Mouse (Mus musculus) MEL (cell line): ENCODE results near the gene Zfp1. TPM values are rescaled to one million over a fixed set of nuclear protein-coding genes. Genes with fewer than 3 reads are reported as not detected.

Experiments used
- DNase-seq: peaks from one replicate; pipeline ENCODE4 v3.0.0; 2011; ENCODE audit warnings: low read depth, low spot score
- H3K27ac ChIP-seq: 2 replicates; pipeline ENCODE4 v1.5.1; 2012; ENCODE audit warnings: low read depth, mild to moderate bottlenecking, control low read depth, low read length, moderate library complexity; ENCODE audit not compliant: control insufficient read depth
- H3K27me3 ChIP-seq, 2 experiments: fragments of 150-350 bp in 1 of 2; sonication (generic) in 1 of 2; 2 replicates each; pipeline ENCODE4 v1.6.1; 2012; ENCODE audit warnings: low read length in 2 of 2, mild to moderate bottlenecking in 2 of 2, improper control_type of control experiment in 1 of 2, moderate library complexity in 1 of 2; ENCODE audit not compliant: insufficient read depth in 2 of 2, control insufficient read depth in 1 of 2
- H3K36me3 ChIP-seq, 2 experiments: 2 replicates each; pipeline ENCODE4 v1.6.1; 2012 to 2014; ENCODE audit warnings: low read length in 2 of 2, improper control_type of control experiment in 1 of 2, inconsistent platforms in 1 of 2, mild to moderate bottlenecking in 1 of 2; ENCODE audit not compliant: insufficient read depth in 2 of 2, control insufficient read depth in 1 of 2
- H3K4me1 ChIP-seq, 2 experiments: fragments of 150-350 bp in 1 of 2; sonication (generic) in 1 of 2; 2 replicates each; pipeline ENCODE4 v1.6.1; 2012; ENCODE audit warnings: low read length in 2 of 2, improper control_type of control experiment in 1 of 2, mild to moderate bottlenecking in 1 of 2; ENCODE audit not compliant: insufficient read depth in 2 of 2, control insufficient read depth in 1 of 2
- H3K4me3 ChIP-seq, 2 experiments: fragments of 150-350 bp in 1 of 2; sonication (generic) in 1 of 2; 2 replicates each; pipeline ENCODE4 v1.5.1; 2012; ENCODE audit warnings: low read depth in 2 of 2, low read length in 2 of 2, mild to moderate bottlenecking in 2 of 2, moderate library complexity in 2 of 2, control low read depth in 1 of 2, improper control_type of control experiment in 1 of 2; ENCODE audit not compliant: control insufficient read depth in 1 of 2, insufficient read depth in 1 of 2
- H3K79me2 ChIP-seq: 2 replicates; pipeline ENCODE4 v1.6.1; 2012; ENCODE audit warnings: mild to moderate bottlenecking, low read length, moderate library complexity; ENCODE audit not compliant: control insufficient read depth, poor library complexity, insufficient read depth
- H3K9ac ChIP-seq: 2 replicates; pipeline ENCODE4 v1.6.1; 2012; ENCODE audit warnings: low read depth, mild to moderate bottlenecking, control low read depth, low read length, moderate library complexity; ENCODE audit not compliant: control insufficient read depth, poor library complexity, severe bottlenecking
- H3K9me3 ChIP-seq: fragments of 150-350 bp; sonication (generic); replicated peaks from 2 replicates; pipeline ENCODE4 v1.6.1; 2012; ENCODE audit warnings: mild to moderate bottlenecking, low read length, improper control_type of control experiment, moderate library complexity; ENCODE audit not compliant: insufficient read depth
- CHD2 ChIP-seq: IDR thresholded peaks from 2 replicates; pipeline ENCODE4 v1.6.1; 2011; ENCODE audit warnings: low read length, improper control_type of control experiment
- E2F4 ChIP-seq: IDR thresholded peaks from 2 replicates; pipeline ENCODE4 v1.6.1; 2011; ENCODE audit warnings: low read depth, low read length, improper control_type of control experiment, borderline replicate concordance
- ELF1 ChIP-seq: IDR thresholded peaks from 2 replicates; pipeline ENCODE4 v1.6.1; 2014; ENCODE audit warnings: low read depth, mild to moderate bottlenecking, inconsistent platforms, low read length, improper control_type of control experiment, moderate library complexity
- EP300 ChIP-seq, 2 experiments: IDR thresholded peaks; 2 replicates each; pipeline ENCODE4 v1.6.1; 2011; ENCODE audit warnings: improper control_type of control experiment in 2 of 2, low read length in 2 of 2, low read depth in 1 of 2, mild to moderate bottlenecking in 1 of 2
- GABPA ChIP-seq: IDR thresholded peaks from 2 replicates; pipeline ENCODE4 v1.6.1; 2012; ENCODE audit warnings: low read depth, mild to moderate bottlenecking, inconsistent platforms, low read length, improper control_type of control experiment, moderate library complexity
- JUND ChIP-seq: IDR thresholded peaks from 2 replicates; pipeline ENCODE4 v1.6.1; 2011; ENCODE audit warnings: low read depth, mild to moderate bottlenecking, improper control_type of control experiment, low read length
- MAZ ChIP-seq: IDR thresholded peaks from 2 replicates; pipeline ENCODE4 v1.6.1; 2012; ENCODE audit warnings: low read depth, mild to moderate bottlenecking, inconsistent platforms, low read length, improper control_type of control experiment
- MXI1 ChIP-seq: IDR thresholded peaks from 2 replicates; pipeline ENCODE4 v1.6.1; 2011; ENCODE audit warnings: mild to moderate bottlenecking, low read depth, low read length, improper control_type of control experiment
- POLR2A ChIP-seq, 2 experiments: IDR thresholded peaks; 2 replicates each; pipeline ENCODE4 v1.6.1; 2011 to 2012; ENCODE audit warnings: low read length in 2 of 2, mild to moderate bottlenecking in 2 of 2, control low read depth in 1 of 2, improper control_type of control experiment in 1 of 2, low read depth in 1 of 2, moderate library complexity in 1 of 2; ENCODE audit not compliant: control insufficient read depth in 1 of 2, insufficient read depth in 1 of 2, poor library complexity in 1 of 2
- SMC3 ChIP-seq: IDR thresholded peaks from 2 replicates; pipeline ENCODE4 v1.6.1; 2011; ENCODE audit warnings: low read depth, low read length, improper control_type of control experiment
- TAL1 ChIP-seq: IDR thresholded peaks from 2 replicates; pipeline ENCODE4 v1.6.1; 2012; ENCODE audit warnings: mild to moderate bottlenecking, inconsistent platforms, low read length, moderate library complexity, mixed read lengths
- USF2 ChIP-seq, 2 experiments: IDR thresholded peaks; 2 replicates each; pipeline ENCODE4 v1.6.1; 2011 to 2012; ENCODE audit warnings: improper control_type of control experiment in 2 of 2, low read length in 2 of 2, borderline replicate concordance in 1 of 2, inconsistent platforms in 1 of 2, low read depth in 1 of 2, mild to moderate bottlenecking in 1 of 2; ENCODE audit not compliant: insufficient read depth in 1 of 2
- ZKSCAN1 ChIP-seq: IDR thresholded peaks from 2 replicates; pipeline ENCODE4 v1.6.1; 2012; ENCODE audit warnings: low read depth, mild to moderate bottlenecking, inconsistent platforms, low read length, improper control_type of control experiment, moderate library complexity
- ZMIZ1 ChIP-seq: IDR thresholded peaks from 2 replicates; pipeline ENCODE4 v1.6.1; 2012; ENCODE audit warnings: low read depth, mild to moderate bottlenecking, inconsistent platforms, low read length, improper control_type of control experiment, moderate library complexity
- polyA plus RNA-seq, 2 experiments: library from polyadenylated mRNA; stranded (reverse) in 1 of 2; unstranded in 1 of 2; fragments of >175 nt in 1 of 2; fragments of >200 nt in 1 of 2; gene quantifications; 2 replicates each; pipeline versions ENCODE4 v1.2.1 to v1.2.4; 2012; ENCODE audit warnings: low replicate concordance in 2 of 2, low read depth in 1 of 2; ENCODE audit not compliant: insufficient read length in 2 of 2, insufficient read depth in 1 of 2, missing spikeins in 1 of 2
- total RNA-seq: library from RNA; depleted of rRNA; stranded (reverse); fragments of 300-350 nt; gene quantifications from 2 replicates; pipeline ENCODE4 v1.2.3, GENCODE M21; 2012

Gene Zfp1
- total and polyA plus RNA-seq, 3 experiments, result 12.2 to 12.4 TPM; not detected in 1

DNA sequence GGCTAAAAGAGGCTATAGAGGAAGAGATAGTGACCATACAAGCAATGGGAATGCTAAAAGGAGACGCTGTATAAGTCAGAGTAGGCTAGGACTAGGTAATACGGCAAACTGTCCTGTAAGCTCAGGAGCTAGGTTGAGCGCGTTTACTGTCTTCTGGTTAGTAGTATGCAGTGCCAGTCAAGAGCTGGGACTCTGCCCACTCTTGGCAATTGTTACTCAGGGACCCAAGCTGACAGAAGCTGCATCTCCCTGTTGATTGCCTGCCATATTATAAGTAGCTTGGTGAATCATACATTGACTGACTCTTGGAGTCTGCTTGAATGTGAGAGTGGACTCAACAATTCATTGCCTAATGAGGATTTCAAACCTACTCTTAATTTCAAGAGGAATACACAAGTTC is 41.2 kb upstream of the Zfp1 start:
- TF ChIP-seq TAL1, result no peak
- TF ChIP-seq E2F4, result no peak
- Histone ChIP-seq H3K27me3 (no peaks in the 10 kb centered on the region), H3K36me3 (peaks cover 0 to 9% of the 10 kb centered on the region in 2 experiments; a peak in 2 of 4 replicates)

DNA sequence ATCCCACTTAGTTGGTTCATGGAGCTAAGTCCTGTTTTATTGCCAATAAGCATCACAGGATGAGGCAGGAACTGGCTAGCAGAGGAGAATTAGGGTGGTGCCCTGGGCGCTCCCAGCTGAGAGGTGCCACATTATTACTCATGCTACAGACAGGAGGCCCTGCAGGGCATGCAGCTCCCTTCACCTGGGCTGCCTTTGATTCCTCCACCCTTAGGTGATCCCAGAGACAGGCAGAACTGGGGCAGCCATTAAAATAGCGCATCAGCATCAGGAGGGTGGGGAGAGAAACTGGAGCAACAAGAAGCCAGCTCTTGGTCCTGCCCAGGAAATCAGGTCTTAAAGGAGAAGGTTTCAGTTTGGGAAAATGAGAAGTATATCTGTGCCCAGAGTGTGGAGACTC is 38.2 kb upstream of the Zfp1 start:
- H3K9ac ChIP-seq, result no peak overlapping the region
- H3K4me1 ChIP-seq, result no peaks in the 10 kb centered on the region
- H3K79me2 ChIP-seq, result peaks cover 1% of the 10 kb centered on the region; the same call in 1 of the 2 replicates
- H3K27me3 ChIP-seq, result no peaks in the 10 kb centered on the region
- H3K4me3 ChIP-seq, result no peak overlapping the region
- no peaks in the 10 kb centered on the region for H3K9me3 ChIP-seq
- no peak for TF ChIP-seq MXI1
- no peak for TF ChIP-seq POLR2A (IDR thresholded peaks at IDR 0.05; ENCODE audit: control insufficient read depth in 1 of 2, insufficient read depth in 1 of 2, low read depth in 1 of 2, low read length in 2 of 2, poor library complexity in 1 of 2)
- TF ChIP-seq MAZ, result no peak
- no peak for TF ChIP-seq CHD2
- no peak for TF ChIP-seq E2F4
- TF ChIP-seq JUND, result no peak
- no peak for TF ChIP-seq ZMIZ1
- TF ChIP-seq ZKSCAN1, result no peak
- TF ChIP-seq ELF1, result no peak
- no peak for TF ChIP-seq SMC3
- TF ChIP-seq EP300 (IDR thresholded peaks at IDR 0.05; ENCODE audit: low read depth in 1 of 2, low read length in 2 of 2), result no peak
- no peak for TF ChIP-seq USF2 (IDR thresholded peaks at IDR 0.05; ENCODE audit: borderline replicate concordance in 1 of 2, insufficient read depth in 1 of 2, low read depth in 1 of 2, low read length in 2 of 2)
- TF ChIP-seq, all 39 proteins: peak for 0
- Histone ChIP-seq H3K36me3 (no peaks in the 10 kb centered on the region), H3K27ac (no peak overlapping the region)
- no peak for DNase-seq

More for the DNA sequence above, 41.2 kb upstream of the Zfp1 start:
- Histone ChIP-seq H3K4me1 (peaks cover 8 to 12% of the 10 kb centered on the region in 2 experiments), H3K9ac (no peak overlapping the region), H3K4me3 (no peak overlapping the region), H3K79me2 (peaks cover 5% of the 10 kb centered on the region; the same call in 1 of the 2 replicates), H3K9me3 (no peaks in the 10 kb centered on the region), H3K27ac (no peak overlapping the region)
- no peak for DNase-seq

DNA sequence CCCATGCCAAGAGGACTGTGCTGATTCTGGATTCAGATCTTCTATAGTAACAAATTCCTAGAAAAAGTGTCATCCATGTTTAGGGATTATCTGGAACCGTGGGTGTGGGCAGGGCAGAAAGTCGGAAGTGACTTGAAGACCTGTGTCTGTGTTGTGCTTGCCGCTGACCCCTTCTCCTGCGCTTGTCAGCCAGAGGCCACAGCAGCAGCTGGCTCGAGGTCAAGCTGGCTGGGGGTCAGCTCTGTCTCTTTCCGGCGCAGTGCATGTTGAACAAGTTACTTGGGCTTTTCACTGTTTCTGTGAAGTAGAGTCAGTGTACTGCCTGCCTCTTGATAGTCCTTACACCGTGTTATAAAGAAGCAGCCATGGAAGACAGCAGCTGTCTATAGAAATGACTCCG is 36.2 kb upstream of the Zfp1 start:
- H3K27ac ChIP-seq, result no peak overlapping the region
- H3K9ac ChIP-seq, result no peak overlapping the region
- no peak for TF ChIP-seq ZMIZ1
- no peak for TF ChIP-seq TAL1
- no peak for TF ChIP-seq GABPA
- H3K4me1 ChIP-seq, result no peaks in the 10 kb centered on the region
- H3K9me3 ChIP-seq, result no peaks in the 10 kb centered on the region
- no peaks in the 10 kb centered on the region for H3K27me3 ChIP-seq
- H3K4me3 ChIP-seq, result no peak overlapping the region
- no peak for DNase-seq
- H3K36me3 ChIP-seq, result no peaks in the 10 kb centered on the region
- H3K79me2 ChIP-seq, result no peaks in the 10 kb centered on the region
